Mouse (Mus musculus): ENCODE data around the gene Trpm4.

GRCm38 (mm10) chr7:45272786-45273412, 60.7 kb downstream of the Trpm4 start:
- TF ChIP-seq CTCF (conservative IDR thresholded peaks at IDR 0.05; ENCODE audit: insufficient read depth, insufficient read length, low read depth, low read length) = no peak
- no peak for TF ChIP-seq POLR2A (IDR thresholded peaks at IDR 0.05; ENCODE audit: low read depth, low read length)

Measured in kidney, adult 2 months (tissue).